Mouse (Mus musculus) midbrain, embryonic 11.5 days (tissue): ENCODE measurements around the gene H1f0. TPM values are rescaled to one million over a fixed set of nuclear protein-coding genes. Genes with fewer than 3 reads are reported as not detected.

Source experiments
- microRNA-seq: library from miRNA; unstranded; fragments of <30 nt; microRNA quantifications from one replicate; pipeline ENCODE4, GENCODE M21; 2017
- polyA plus RNA-seq: library from polyadenylated mRNA; unstranded; fragments of >200 nt; fragmentation: Nextera tagmentation; extraction: Ambion mirVana; gene quantifications from 2 replicates; pipeline ENCODE4 v1.2.1, GENCODE M21; 2014

Gene H1f0
- polyA plus RNA-seq, 1 experiment from 2014 or later, result 376 TPM

Small RNAs within 50 kb of the gene (microRNA-seq; reads per million reads assigned to microRNA genes)
- gene Mir6956, result 0.95 reads per million

Other genes with a start within 250 kb of the H1f0 start
- gene Card10, start 225.4 kb upstream of the H1f0 start, polyA plus RNA-seq, result 1.3 and 1.5 TPM in 2 replicates
- 6.4 and 9.0 TPM in 2 replicates for gene Cdc42ep1, start 185.8 kb upstream of the H1f0 start, polyA plus RNA-seq
- not detected in 2 replicates for gene Lgals2, start 172.9 kb upstream of the H1f0 start, polyA plus RNA-seq
- gene Gga1, start 151.3 kb upstream of the H1f0 start, polyA plus RNA-seq, result 20.5 and 25.7 TPM in 2 replicates
- 0.11 TPM in 1 of 2 replicates, not detected in the other for gene Gm49510, start 128.8 kb upstream of the H1f0 start, polyA plus RNA-seq
- gene Sh3bp1, start 128.7 kb upstream of the H1f0 start, polyA plus RNA-seq, result 9.1 and 10.3 TPM in 2 replicates
- gene Pdxp, start 114.5 kb upstream of the H1f0 start, polyA plus RNA-seq, result 32.6 and 33.8 TPM in 2 replicates
- gene Lgals1, start 101.7 kb upstream of the H1f0 start, polyA plus RNA-seq, result 360 and 382 TPM in 2 replicates
- 58.3 and 62.7 TPM in 2 replicates for gene Nol12, start 93.5 kb upstream of the H1f0 start, polyA plus RNA-seq
- gene Triobp, start 80.7 kb upstream of the H1f0 start, polyA plus RNA-seq, result 33.2 and 34.8 TPM in 2 replicates
- not detected in 2 replicates for gene Galr3, start 13.4 kb downstream of the H1f0 start, polyA plus RNA-seq
- gene Ankrd54, start 34.4 kb downstream of the H1f0 start, polyA plus RNA-seq, result 52.7 and 53.5 TPM in 2 replicates
- gene Eif3l, start 46.7 kb downstream of the H1f0 start, polyA plus RNA-seq, result 242 and 251 TPM in 2 replicates
- 5.2 and 5.4 TPM in 2 replicates for gene Micall1, start 80.4 kb downstream of the H1f0 start, polyA plus RNA-seq
- 354 and 362 TPM in 2 replicates for gene Polr2f, start 112.6 kb downstream of the H1f0 start, polyA plus RNA-seq
- 9.5 and 10.2 TPM in 2 replicates for gene 1700088E04Rik, start 112.8 kb downstream of the H1f0 start, polyA plus RNA-seq
- 0.64 and 0.95 TPM in 2 replicates for gene Sox10, start 136.8 kb downstream of the H1f0 start, polyA plus RNA-seq
- 18.7 and 21.1 TPM in 2 replicates for gene Pick1, start 200.7 kb downstream of the H1f0 start, polyA plus RNA-seq
- 0.12 and 0.57 TPM in 2 replicates for gene Gm49486, start 200.9 kb downstream of the H1f0 start, polyA plus RNA-seq
- gene Slc16a8, start 226.3 kb downstream of the H1f0 start, polyA plus RNA-seq, result 0.14 and 0.15 TPM in 2 replicates